Mouse (Mus musculus) left cerebral cortex, postnatal 14 days (tissue): ENCODE data around the gene Cdk14. TPM values are rescaled to one million over a fixed set of nuclear protein-coding genes. Genes with fewer than 3 reads are reported as not detected.

Source experiments
- DNase-seq, 2 experiments: peaks; one replicate each; pipeline ENCODE4 v3.0.0; 2021 to 2022; ENCODE audit warnings: low spot score in 2 of 2, mixed read lengths in 1 of 2
- intact Hi-C: fragments of 180-260 bp; cut with DNase I; formaldehyde crosslinking; loops from one replicate; pipeline ENCODE4 v1.15.1; 2025
- total RNA-seq, 2 experiments: library from RNA; stranded (reverse); gene quantifications; 2 replicates each; pipeline ENCODE4 v1.2.3; 2021

Cdk14 gene
- total RNA-seq, 2 experiments from 2014 or later, result 159 to 167 TPM

DNA sequence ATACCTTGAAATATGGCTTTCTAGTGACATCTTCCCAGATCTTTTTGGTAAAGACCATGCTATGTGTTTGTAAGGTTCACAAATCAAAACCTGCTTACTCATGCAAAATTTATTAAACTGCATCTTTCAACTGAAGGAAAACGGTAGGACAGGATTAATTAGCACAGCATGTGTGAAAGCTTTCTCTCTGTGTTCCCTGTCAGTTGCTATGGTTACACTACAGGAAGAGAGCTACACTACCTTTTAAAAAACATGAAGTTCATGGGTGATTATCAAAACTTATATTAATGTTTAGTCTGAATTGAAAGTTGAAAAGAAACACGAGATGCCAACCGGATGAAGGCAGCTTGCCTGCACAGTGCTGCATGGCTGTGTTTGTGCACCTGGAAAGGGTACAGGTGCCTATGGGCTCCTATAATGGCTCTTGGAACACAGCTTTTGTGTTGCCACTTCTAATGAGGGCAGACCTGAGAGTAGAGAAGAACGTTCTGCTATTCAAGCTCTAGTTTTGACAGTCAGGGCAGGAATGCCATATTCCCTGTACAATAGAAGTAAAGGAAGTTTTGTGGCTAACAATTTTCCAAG, 380.3 kb downstream of the Cdk14 start:
- intact Hi-C loops, result no loop called here
- no peak for DNase-seq

GRCm38 (mm10) chr5:5033445-5033844, 386.7 kb downstream of the Cdk14 start:
- intact Hi-C loops, result no loop called here
- DNase-seq, result no peak

DNA sequence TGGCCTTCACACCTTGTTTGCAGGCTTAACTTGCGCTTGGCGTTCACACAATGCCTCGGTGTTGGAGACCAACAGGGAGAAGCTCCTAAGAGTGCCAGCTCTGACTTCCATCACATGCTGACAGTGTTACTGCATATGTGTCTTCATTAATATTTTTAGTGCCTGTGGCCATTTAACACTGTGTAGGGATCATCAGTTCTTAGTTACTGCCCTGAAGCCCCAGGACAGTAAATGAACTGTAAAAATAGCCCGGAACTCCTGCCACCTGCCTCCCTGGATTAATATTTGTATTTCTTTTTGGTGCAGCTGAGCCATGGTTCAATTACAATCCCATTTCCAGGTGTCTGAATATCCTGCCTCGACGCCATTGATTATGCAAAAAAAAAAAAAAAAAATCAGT, 387.3 kb downstream of the Cdk14 start:
- DNase-seq, result no peak
- intact Hi-C loops, result no loop called here

GRCm38 (mm10) chr5:5032446-5032845, 387.7 kb downstream of the Cdk14 start:
- intact Hi-C loops, result no loop called here
- no peak for DNase-seq

- DNase-seq, result no peak
- intact Hi-C loops, result no loop called here
Measured at GRCm38 (mm10) chr5:5030431-5030830, 389.7 kb downstream of the Cdk14 start.

DNA sequence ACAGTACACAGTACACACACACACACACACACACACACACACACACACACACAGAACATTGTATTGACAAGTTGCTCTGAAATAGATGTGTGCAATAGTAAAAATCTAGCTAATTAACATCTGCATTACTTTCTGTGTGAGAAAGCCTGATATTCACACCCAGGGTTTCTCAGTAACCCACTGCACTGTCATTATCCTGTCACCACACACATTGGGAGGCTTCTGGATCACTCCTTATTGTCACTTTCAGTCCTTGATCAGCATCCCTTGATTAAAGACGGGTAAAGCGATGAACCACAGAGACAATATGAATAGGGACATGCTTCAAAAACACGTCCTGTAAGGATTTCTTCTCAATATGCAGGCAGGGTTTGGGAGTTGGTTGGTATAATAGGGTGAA, 401.2 kb downstream of the Cdk14 start:
- intact Hi-C loops, result no loop called here
- DNase-seq, result no peak

- intact Hi-C loops, result no loop called here
- DNase-seq, result no peak
Measured at GRCm38 (mm10) chr5:5018242-5018641, 401.9 kb downstream of the Cdk14 start.

- DNase-seq, result no peak
- intact Hi-C loops, result no loop called here
Measured at GRCm38 (mm10) chr5:5013783-5014182, 406.3 kb downstream of the Cdk14 start.

GRCm38 (mm10) chr5:5012521-5013346, 407.4 kb downstream of the Cdk14 start:
- intact Hi-C loops, result no loop called here
- no peak for DNase-seq

- DNase-seq, result no peak
- intact Hi-C loops, result no loop called here
Measured at GRCm38 (mm10) chr5:5008153-5008745, 411.9 kb downstream of the Cdk14 start.

GRCm38 (mm10) chr5:5007489-5008152, 412.5 kb downstream of the Cdk14 start:
- DNase-seq, result no peak
- intact Hi-C loops, result no loop called here

GRCm38 (mm10) chr5:5005633-5006032, 414.5 kb downstream of the Cdk14 start:
- intact Hi-C loops, result no loop called here

GRCm38 (mm10) chr5:5004740-5005139, 415.4 kb downstream of the Cdk14 start:
- DNase-seq, result no peak
- intact Hi-C loops, result no loop called here

More at GRCm38 (mm10) chr5:5005633-5006032, 414.5 kb downstream of the Cdk14 start:
- DNase-seq, result no peak

DNA sequence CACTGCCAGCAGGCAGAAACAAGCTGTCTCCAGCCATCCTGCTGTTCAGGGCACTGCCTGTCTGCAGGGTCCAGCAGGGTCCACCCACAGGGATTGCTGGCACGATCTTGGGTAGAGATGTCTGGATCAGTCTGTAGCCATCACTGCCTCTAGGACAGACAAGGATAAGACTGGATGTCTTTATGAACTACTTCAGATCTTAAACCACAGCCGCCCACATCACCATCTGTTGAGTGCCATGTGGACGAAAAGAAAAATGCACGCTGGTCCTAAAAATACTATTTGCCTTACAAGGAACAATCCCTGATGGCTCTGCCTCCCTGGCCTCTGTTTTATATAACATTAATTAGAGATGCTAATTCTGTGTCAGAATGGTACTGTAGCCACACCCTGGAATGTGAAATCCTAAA, 426.9 kb downstream of the Cdk14 start:
- intact Hi-C loops, result loop anchor here (10.0 kb wide), 1 partner anchor 172 kb away; no protein-coding TSS in a partner anchor
- peak; percentile 89 to 95 for DNase-seq

DNA sequence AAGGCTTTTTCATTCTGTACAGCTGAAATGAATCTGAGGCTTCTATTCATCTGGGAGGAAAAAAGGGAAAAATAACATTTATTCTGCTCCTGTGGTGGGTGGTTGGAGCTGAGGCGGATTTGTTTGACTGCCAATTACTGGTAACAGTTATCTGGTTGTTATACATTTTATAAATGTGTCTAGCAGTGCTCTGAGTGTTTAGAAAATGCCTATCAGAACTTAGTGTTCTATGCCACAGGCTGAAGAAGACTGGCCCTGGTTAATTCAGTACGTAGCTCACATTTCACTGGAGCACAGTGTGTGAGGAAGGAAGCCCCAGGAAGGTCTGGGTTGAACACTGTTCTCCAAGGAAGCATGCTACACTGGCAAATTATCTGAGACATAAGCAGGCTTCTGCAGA, 429.1 kb downstream of the Cdk14 start:
- peak; percentile 46 to 59 for DNase-seq
- intact Hi-C loops, result loop anchor here (10.0 kb wide), 1 partner anchor 174 kb away; no protein-coding TSS in a partner anchor

- intact Hi-C loops, result loop anchor here (10.0 kb wide), 1 partner anchor 175 kb away; no protein-coding TSS in a partner anchor
- no peak for DNase-seq
Measured at GRCm38 (mm10) chr5:4990237-4990636, 429.9 kb downstream of the Cdk14 start.

DNA sequence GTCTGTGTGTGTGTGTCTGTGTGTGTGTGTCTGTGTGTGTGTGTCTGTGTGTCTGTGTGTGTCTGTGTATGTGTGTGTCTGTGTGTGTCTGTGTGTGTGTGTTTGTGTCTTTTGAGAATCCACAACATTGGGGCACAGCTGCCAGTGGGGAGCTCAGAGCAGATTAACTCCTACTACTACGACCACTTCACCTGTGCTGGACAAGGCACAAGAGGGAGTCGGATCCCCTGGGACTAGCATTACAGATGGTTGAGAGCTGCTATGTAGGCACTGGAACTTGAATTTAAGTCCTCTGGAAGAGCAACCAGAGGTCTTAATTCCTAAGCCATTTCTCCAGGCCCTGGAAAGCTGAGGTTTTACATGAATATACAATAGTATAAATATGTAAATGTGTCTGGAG, 433.9 kb downstream of the Cdk14 start:
- no peak for DNase-seq
- intact Hi-C loops, result no loop called here

DNA sequence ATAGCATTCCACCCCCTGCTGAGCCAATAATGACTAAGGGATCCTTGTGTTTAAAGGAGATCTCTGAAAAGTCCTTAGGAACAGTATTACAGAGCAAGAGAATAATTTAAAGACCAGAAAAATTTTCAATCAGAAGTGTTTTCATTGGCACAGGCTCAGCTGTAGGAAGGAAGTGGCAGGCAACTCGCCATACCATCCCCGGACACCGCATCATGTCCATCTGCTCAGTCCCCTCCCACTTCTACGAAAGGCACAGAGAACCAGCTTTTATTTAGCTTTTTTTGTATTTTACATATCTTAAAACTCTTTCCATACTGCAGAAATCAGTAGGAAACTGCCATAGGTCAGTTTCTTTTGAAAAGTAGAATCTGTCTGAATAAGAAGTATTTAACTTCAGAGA, 440.6 kb downstream of the Cdk14 start:
- intact Hi-C loops, result no loop called here
- peak in 1 of 2 experiments; percentile 29 for DNase-seq

DNA sequence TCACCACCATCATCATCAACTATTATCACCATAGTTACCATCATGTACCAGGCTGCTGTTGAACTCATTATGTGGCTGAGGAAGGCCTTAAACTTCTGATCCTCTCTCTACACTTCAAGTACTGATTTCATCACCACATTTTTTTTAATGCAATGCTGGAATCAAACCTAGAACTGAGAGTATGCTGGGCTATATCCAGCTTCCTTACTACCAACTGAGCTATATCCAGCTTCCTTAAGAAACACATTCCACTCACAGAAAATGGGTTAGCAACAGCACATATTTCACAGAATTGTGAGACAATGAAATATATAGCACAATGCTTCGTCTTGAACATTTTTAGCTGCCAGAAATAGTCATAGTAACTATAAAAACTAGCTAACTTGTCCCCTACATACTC, 446.7 kb downstream of the Cdk14 start:
- intact Hi-C loops, result no loop called here
- DNase-seq, result no peak

DNA sequence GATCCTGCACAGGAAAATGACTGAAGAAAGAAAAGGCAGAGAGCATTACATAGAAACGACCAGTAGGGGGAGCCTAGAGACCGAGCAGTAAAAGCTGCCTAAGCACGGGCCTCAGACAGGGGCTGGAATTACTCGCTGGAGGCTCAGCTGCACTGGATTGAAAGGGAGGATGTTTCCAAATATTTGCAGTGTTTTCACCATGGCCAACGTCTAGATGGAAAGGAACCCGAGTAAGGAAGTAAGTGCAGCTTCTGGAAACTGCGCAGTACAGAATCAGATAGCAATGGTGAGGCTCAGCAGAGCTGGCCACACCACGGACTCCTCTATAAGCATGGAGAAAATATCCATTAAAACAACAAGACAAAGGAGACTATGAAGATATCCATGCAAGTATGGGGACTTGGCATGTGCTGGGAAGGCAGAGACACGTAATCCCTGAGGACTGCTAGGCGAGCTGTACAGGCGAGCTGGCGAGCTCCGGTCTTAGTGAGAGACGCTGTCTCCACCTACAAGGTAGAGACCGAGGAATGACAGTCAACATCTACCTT, 458.0 kb downstream of the Cdk14 start:
- intact Hi-C loops, result loop anchor here (2.0 to 5.0 kb wide), 3 partner anchors 305 to 521 kb away; no protein-coding TSS in a partner anchor
- peak; percentile 73 to 81 for DNase-seq
